Mouse (Mus musculus): ENCODE data around the gene Zfp473. TPM values are rescaled to one million over a fixed set of nuclear protein-coding genes. Genes with fewer than 3 reads are reported as not detected.
A peak's percentile ranks its signal among the peaks of the same experiment; 100 is the strongest.
"Not testable (repeated sequence)": the region's sequence is repeated elsewhere in the genome, so short reads cannot be mapped to it uniquely, and the experiment has no call there.

Zfp473 gene
- polyA plus RNA-seq (2016; fragmentation: Nextera tagmentation; extraction: Ambion mirVana), result 2.9 and 3.5 TPM in 2 replicates

DNA sequence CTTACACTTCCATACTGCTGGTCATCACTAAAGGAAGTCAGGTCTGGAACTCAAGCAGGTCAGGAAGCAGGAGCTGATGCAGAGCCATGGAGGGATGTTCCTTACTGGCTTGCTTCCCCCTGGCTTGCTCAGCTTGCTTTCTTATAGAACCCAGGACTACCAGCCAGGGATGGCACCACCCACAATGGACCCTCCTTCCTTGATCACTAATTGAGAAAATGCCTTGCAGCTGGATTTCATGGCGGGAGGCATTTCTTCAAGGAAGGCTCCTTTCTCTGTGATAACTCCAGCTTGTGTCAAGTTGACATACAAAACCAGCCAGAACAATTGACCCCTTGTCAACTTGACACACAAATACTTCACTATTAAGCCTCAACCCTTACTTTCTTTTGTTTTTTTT lies at the start of gene Zfp473:
Gene Zfp473 (minus strand): TSS at position 101 of the 400 bp plus-strand sequence.
- H3K36me3 ChIP-seq, result peaks cover 40% of the 10 kb centered on the region
- 89% methylated on average over 1 of the region's 1 CpGs for WGBS
- H3K27ac ChIP-seq (replicated peaks); H3K9ac ChIP-seq (replicated peaks); H3K4me3 ChIP-seq; H3K4me2 ChIP-seq (replicated peaks); ATAC-seq (ENCODE audit: low FRiP score, low read depth); H3K9me3 ChIP-seq; H3K27me3 ChIP-seq: not testable (repeated sequence)
- peaks cover 16% of the 10 kb centered on the region for H3K4me1 ChIP-seq

DNA sequence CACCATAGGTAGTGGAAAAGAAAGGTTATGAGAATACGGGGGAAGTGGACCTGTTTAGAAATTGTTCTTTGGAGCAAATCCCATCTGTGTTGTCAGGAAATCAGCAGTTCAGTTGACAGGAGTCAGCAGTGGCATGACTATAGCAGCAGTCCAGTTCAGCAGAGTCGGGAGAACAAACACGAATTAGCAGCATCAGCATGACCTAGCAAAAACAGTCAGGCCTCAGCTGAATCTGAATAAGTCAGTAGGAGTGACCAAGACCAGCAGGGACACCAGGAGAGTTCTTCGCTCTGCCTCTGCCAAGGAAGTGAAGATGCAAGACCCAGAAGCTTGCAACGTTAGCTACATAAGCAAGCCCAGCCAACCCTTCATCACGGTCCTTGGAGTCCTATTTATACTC lies 41.9 kb upstream of the Zfp473 start:
- no peak overlapping the region for H3K9ac ChIP-seq (replicated peaks)
- no peaks in the 10 kb centered on the region for H3K9me3 ChIP-seq
- ATAC-seq (ENCODE audit: low FRiP score, low read depth), result no peak
- H3K4me2 ChIP-seq (replicated peaks), result no peak overlapping the region
- H3K27me3 ChIP-seq, result no peaks in the 10 kb centered on the region
- WGBS, result 91% methylated on average over 6 of the region's 6 CpGs
- H3K27ac ChIP-seq (replicated peaks), result no peak overlapping the region
- H3K36me3 ChIP-seq, result no peaks in the 10 kb centered on the region
- H3K4me3 ChIP-seq, result no peak overlapping the region
- no peaks in the 10 kb centered on the region for H3K4me1 ChIP-seq

DNA sequence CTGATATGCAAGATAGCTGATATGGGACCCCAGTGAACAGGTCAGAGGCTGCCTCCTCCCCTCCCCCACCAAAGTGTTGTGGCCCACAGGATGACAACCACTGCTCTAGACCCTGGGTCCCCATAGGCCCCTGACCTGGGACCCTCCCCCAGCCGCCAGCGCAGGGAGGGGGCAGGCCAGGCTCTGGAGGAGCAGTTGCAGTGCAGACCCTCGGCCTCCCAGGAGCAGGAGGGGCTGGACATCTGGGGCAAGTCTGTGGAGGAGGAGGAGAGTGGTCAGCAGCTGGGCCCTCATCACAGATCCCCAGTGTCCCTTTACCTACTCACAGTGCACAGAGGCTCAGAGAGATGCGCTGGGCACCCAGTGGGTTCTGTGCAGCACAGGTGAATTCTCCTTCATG lies 39.2 kb upstream of the Zfp473 start:
- no peaks in the 10 kb centered on the region for H3K36me3 ChIP-seq
- no peak overlapping the region for H3K9ac ChIP-seq (replicated peaks)
- no peak overlapping the region for H3K27ac ChIP-seq (replicated peaks)
- no peaks in the 10 kb centered on the region for H3K4me1 ChIP-seq
- no peaks in the 10 kb centered on the region for H3K9me3 ChIP-seq
- WGBS, result 62% methylated on average over 4 of the region's 4 CpGs
- H3K4me3 ChIP-seq, result no peak overlapping the region
- no peaks in the 10 kb centered on the region for H3K27me3 ChIP-seq
- H3K4me2 ChIP-seq (replicated peaks), result no peak overlapping the region
- ATAC-seq (ENCODE audit: low FRiP score, low read depth), result no peak

DNA sequence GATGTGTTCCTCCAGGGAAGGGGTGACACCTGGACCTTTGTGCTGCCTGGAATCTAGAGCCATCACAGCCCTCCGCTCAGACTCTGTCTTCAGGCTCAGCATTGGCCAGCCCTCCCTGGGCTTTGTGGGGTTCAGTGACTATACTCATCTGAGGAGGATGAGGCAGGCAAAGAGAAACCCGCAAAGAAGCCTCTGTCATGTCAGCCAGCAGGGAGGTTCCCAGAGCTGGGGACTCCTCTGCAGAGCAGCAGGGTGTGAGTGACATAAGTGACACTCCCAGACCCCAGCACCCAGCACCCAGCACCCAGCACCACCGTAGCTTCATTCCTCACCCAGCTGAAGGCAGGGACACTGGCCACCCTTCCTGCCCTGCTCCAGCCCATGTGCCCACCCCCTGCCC lies 38.7 kb upstream of the Zfp473 start:
- H3K36me3 ChIP-seq, result no peaks in the 10 kb centered on the region
- H3K4me3 ChIP-seq, result no peak overlapping the region
- 82% methylated on average over 3 of the region's 3 CpGs for WGBS
- no peaks in the 10 kb centered on the region for H3K4me1 ChIP-seq
- H3K27ac ChIP-seq (replicated peaks), result no peak overlapping the region
- no peak overlapping the region for H3K9ac ChIP-seq (replicated peaks)
- H3K27me3 ChIP-seq, result no peaks in the 10 kb centered on the region
- H3K9me3 ChIP-seq, result no peaks in the 10 kb centered on the region
- no peak for ATAC-seq (ENCODE audit: low FRiP score, low read depth)
- H3K4me2 ChIP-seq (replicated peaks), result no peak overlapping the region

DNA sequence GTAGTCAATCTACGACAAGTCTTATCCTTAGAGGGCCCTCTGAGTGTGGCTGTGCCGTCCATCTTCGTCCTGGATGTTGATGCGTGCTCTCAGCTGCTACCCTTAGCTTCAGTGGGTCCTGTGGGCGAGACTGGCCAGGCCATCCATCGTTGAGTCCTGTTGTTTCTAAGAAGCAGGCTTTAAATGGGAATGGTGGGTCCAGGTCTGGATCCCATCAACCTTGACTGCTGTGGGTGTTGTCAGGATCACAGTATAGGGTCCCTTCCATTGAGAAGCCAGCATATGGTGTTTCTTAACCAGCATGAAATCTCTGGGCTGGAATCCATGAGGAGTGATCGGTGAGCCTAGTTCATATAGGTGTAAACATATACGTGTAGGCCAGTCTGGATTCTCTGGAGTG lies 29.3 kb upstream of the Zfp473 start:
- Histone ChIP-seq H3K4me2 (replicated peaks) (no peak overlapping the region), H3K36me3 (peaks cover 30% of the 10 kb centered on the region), H3K4me1 (no peaks in the 10 kb centered on the region), H3K9me3 (no peaks in the 10 kb centered on the region), H3K4me3 (no peak overlapping the region), H3K27me3 (no peaks in the 10 kb centered on the region), H3K9ac (replicated peaks) (no peak overlapping the region), H3K27ac (replicated peaks) (no peak overlapping the region)
- 91% methylated on average over 8 of the region's 8 CpGs for WGBS
- ATAC-seq (ENCODE audit: low FRiP score, low read depth), result no peak

DNA sequence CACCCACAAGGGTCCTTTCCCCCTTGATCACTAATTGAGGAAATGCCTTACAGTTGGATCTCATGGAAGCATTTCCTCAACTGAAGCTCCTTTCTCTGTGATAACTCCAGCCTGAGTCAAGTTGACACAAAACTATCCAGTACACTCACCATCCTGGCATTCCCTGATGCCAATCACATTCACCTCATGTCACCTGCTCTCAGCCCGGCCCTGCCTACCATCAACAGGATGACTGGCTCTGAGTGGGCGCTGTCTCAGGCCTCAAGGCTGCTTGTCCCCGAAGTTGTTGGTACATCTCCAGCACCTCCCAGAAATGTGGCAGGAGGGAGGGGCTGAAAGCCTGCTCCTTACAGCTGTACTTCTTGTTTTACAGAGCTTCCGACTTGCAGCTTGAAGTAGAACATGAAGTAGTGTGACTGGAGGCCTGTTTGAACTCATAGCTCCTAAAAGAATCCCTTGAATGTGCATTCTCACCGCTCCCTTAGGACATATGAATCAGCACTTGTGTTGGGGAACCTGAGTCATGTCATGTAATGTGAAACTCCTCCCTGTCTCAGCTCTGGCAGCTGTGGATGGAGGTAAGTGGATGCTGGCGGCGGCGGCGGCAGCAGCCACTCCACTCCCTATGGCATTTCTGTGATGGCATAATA lies 26.1 kb upstream of the Zfp473 start:
- Histone ChIP-seq H3K4me3 (no peak overlapping the region), H3K27ac (replicated peaks) (no peak overlapping the region), H3K9ac (replicated peaks) (no peak overlapping the region), H3K4me2 (replicated peaks) (no peak overlapping the region), H3K36me3 (peaks cover 55% of the 10 kb centered on the region), H3K27me3 (no peaks in the 10 kb centered on the region), H3K4me1 (no peaks in the 10 kb centered on the region), H3K9me3 (no peaks in the 10 kb centered on the region)
- 94% methylated on average over 9 of the region's 9 CpGs for WGBS
- ATAC-seq (ENCODE audit: low FRiP score, low read depth), result no peak

DNA sequence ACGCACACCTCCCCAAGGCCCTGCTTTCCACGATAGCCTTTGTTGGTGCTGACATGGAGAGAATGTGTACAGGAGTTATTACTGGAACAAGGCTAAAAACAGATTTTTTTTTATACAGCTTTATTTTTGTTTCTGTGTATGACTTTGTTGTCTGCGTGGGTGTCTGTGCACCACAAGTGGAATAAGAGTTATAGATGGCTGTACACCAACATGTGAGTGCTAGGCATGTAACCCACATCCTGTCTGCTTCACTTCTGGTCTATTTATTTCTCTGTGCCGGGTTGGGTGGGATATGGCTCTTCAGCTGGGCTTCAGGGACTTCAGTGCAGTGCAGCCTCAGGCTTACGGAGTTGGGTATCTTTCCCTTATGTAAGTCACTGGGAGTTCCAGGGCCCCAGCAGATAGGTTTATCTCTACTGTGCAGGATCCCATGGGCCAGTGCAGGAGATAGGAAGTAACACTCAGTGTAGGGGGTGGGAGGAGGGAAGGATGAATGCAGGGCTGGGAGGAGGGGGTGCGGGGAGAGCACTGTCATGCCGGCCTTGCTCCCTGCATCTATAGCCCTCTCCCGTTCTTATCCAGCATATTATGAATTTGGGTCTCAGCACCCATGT lies 21.8 kb upstream of the Zfp473 start:
- Histone ChIP-seq H3K9ac (replicated peaks) (no peak overlapping the region), H3K4me3 (no peak overlapping the region), H3K4me2 (replicated peaks) (no peak overlapping the region), H3K4me1 (no peaks in the 10 kb centered on the region), H3K27me3 (no peaks in the 10 kb centered on the region), H3K27ac (replicated peaks) (no peak overlapping the region), H3K36me3 (peaks cover 76% of the 10 kb centered on the region), H3K9me3 (no peaks in the 10 kb centered on the region)
- no peak for ATAC-seq (ENCODE audit: low FRiP score, low read depth)
- WGBS, result 90% methylated on average over 8 of the region's 8 CpGs

DNA sequence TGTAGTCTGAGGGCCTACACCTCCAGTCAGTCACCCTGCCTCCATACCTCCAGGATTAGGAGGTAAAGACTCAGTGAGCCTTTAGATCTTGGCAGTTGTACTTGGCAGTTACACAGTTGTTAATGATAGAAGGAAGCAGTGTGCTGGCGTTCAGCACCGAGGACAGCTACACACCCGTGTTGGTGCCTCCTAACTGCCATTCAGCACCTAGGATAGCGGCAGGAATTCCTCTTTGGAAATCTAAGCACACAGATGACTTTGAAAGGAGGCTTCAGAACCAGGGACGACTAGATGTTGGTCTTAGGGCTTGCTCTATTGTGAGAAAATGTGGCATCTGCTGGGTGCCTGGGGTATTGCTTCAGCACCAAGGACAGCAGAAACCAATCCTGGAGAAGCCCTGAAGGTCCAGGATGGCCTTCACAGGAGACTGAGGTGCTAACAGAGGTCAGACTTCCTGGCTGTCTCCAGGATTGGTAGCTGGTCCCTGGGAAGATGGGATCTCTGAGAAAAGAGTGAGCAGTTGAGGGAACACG lies 19.3 kb upstream of the Zfp473 start:
- H3K4me1 ChIP-seq, result no peaks in the 10 kb centered on the region

DNA sequence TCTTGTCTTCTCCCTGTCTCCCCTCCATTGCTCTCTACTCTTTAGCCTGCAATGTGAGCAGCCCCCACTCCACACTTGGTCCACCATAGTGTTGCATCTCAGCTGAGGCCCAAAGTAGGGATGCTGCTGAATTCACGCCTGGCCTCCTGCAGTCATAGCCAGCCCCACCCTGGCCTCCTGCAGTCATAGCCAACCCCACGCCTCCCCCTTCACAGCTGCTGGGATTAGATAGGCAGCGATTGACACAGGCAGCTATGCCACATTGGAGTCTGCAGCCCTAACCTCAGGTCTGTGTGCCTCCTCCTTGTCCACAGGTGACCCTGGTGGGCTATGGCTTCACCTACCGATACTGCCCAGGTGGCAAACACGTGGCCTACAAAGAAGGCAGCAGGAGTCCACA lies 17.3 kb upstream of the Zfp473 start:
- WGBS, result 87% methylated on average over 5 of the region's 5 CpGs
- Histone ChIP-seq H3K27ac (replicated peaks) (no peak overlapping the region), H3K4me2 (replicated peaks) (no peak overlapping the region), H3K4me1 (no peaks in the 10 kb centered on the region), H3K9me3 (no peaks in the 10 kb centered on the region), H3K27me3 (no peaks in the 10 kb centered on the region), H3K4me3 (no peak overlapping the region), H3K9ac (replicated peaks) (no peak overlapping the region), H3K36me3 (peaks cover 61% of the 10 kb centered on the region)
- no peak for ATAC-seq (ENCODE audit: low FRiP score, low read depth)

More for the DNA sequence above, 19.3 kb upstream of the Zfp473 start:
- Histone ChIP-seq H3K4me2 (replicated peaks) (no peak overlapping the region), H3K27ac (replicated peaks) (no peak overlapping the region), H3K9me3 (no peaks in the 10 kb centered on the region), H3K36me3 (peaks cover 67% of the 10 kb centered on the region), H3K27me3 (no peaks in the 10 kb centered on the region), H3K4me3 (no peak overlapping the region), H3K9ac (replicated peaks) (no peak overlapping the region)
- WGBS, result 17% methylated on average over 6 of the region's 6 CpGs
- ATAC-seq (ENCODE audit: low FRiP score, low read depth), result no peak

DNA sequence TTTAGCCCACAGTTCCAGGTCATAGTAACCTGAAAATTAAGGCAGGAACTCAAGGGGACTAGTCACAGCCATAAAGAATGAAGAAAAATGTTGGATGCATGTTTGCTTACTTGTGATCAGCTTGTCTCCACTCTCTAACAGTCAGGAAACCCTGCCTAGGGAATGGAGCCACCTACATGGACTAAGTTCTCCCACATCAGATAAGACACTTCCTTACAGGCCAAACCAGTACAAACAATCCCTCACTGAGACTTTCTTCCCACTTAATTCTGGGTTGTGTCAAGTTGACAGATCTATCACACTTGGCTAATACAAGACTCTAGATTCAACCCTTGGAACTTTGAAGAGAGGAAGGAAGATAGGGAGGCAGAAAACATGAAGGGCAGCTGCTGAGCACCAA lies 9.5 kb upstream of the Zfp473 start:
- H3K27me3 ChIP-seq, result no peaks in the 10 kb centered on the region
- ATAC-seq (ENCODE audit: low FRiP score, low read depth), result no peak
- H3K4me2 ChIP-seq (replicated peaks), result no peak overlapping the region
- H3K4me3 ChIP-seq, result no peak overlapping the region
- no peak overlapping the region for H3K27ac ChIP-seq (replicated peaks)
- no peak overlapping the region for H3K9ac ChIP-seq (replicated peaks)
- peaks cover 83% of the 10 kb centered on the region for H3K36me3 ChIP-seq
- H3K4me1 ChIP-seq, result no peaks in the 10 kb centered on the region
- H3K9me3 ChIP-seq, result no peaks in the 10 kb centered on the region

DNA sequence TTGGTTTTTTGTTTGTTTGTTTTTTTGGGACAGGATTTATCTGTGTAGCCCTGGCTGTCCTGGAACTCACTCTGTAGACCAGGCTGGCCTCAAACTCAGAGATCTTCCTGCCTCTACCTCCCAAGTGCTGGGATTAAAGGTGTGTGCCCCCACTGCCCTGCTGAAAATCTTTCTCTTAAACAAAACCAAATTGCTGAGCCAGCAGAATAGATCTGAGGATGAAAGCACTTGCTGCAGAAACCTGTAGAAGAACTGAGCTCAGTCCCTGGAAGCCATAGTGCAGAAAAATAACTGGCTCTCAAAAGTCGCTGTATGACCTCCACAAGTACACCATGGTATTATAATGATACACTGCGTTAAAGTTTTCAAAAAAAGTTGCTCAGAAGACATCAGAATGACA lies 6.3 kb upstream of the Zfp473 start:
- H3K27ac ChIP-seq (replicated peaks), result no peak overlapping the region
- peaks cover 93% of the 10 kb centered on the region for H3K36me3 ChIP-seq
- H3K9ac ChIP-seq (replicated peaks), result no peak overlapping the region
- no peak overlapping the region for H3K4me3 ChIP-seq
- ATAC-seq (ENCODE audit: low FRiP score, low read depth), result no peak
- 91% methylated on average over 2 of the region's 2 CpGs for WGBS
- H3K4me1 ChIP-seq, result no peaks in the 10 kb centered on the region
- H3K27me3 ChIP-seq, result no peaks in the 10 kb centered on the region
- H3K4me2 ChIP-seq (replicated peaks), result no peak overlapping the region
- H3K9me3 ChIP-seq, result no peaks in the 10 kb centered on the region

DNA sequence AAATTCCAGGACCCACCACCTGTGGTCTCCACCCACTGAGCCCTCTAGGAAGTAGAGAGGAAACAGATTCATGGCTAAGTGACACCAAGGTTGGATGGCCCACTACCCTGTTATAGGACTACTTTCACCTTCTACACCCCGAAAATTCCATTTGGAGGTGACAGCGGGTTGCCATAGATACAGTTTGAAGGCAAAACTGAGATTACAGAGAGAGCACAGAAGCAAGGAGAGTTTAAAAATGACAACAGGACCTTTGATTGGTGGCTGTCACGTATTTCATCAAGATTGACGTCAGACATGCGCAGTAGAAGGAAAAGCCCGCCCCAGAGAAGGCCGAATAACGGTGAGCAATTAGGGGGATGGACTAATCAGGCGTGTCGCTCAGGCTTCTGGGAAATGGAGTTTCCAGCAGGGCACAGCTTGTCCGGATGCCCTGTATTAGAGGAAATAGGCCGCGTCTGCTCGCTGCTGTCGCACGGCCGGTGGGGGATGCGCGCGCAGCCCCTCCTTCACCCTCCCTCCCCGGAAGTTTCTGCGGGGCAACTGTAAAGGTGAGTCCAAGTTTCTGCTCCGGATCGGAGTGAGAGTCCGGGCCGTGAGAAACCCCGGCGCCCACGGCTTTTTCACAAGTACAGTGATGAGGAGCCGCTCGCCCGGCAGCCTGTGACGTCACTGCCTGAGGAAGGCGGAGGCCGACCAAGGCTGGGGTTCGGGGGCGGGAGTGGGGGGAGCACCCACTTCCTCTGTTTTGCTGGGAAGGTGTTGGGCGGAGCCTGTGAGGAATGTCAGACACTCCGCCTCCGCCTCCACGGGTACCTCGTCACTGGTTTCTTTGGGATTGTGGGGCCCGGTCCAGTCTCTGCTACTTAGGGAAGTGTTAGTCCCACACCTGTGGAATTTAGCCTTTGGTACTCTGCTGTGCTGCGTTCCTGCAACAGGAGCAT lies 2.5 kb downstream of the Zfp473 start, which contains the start of gene Vrk3:
Gene Vrk3 (plus strand): TSS at position 313 of the 944 bp plus-strand sequence.
- Histone ChIP-seq H3K27me3 (no peaks in the 10 kb centered on the region), H3K4me1 (peaks cover 30% of the 10 kb centered on the region), H3K4me2 (replicated peaks) (peak within 1 kb of the TSS; percentile 80), H3K9ac (replicated peaks) (peak within 1 kb of the TSS; percentile 62), H3K36me3 (peaks cover 14% of the 10 kb centered on the region), H3K27ac (replicated peaks) (peak within 1 kb of the TSS; percentile 76), H3K4me3 (peak within 1 kb of the TSS; percentile 76), H3K9me3 (no peaks in the 10 kb centered on the region)
- WGBS, result under 1% methylated on average over 44 of the region's 44 CpGs
- ATAC-seq (ENCODE audit: low FRiP score, low read depth), result peak; percentile 96

Measured in midbrain, embryonic 12.5 days (tissue).